Mouse (Mus musculus) spleen, adult 2 months (tissue): Measurements from ENCODE around the gene Olfr48.

Experiments
- CTCF ChIP-seq: fragments of 200-500 bp; IDR thresholded peaks from 2 replicates; pipeline ENCODE4 v1.5.1; 2011; ENCODE audit warnings: mild to moderate bottlenecking, inconsistent platforms; ENCODE audit not compliant: insufficient read depth, insufficient read length, insufficient replicate concordance; ENCODE audit errors: extremely low read depth
- POLR2A ChIP-seq: fragments of 200-500 bp; IDR thresholded peaks from 2 replicates; pipeline ENCODE4 v1.6.1; 2011; ENCODE audit warnings: low read depth, low read length, inconsistent platforms

DNA sequence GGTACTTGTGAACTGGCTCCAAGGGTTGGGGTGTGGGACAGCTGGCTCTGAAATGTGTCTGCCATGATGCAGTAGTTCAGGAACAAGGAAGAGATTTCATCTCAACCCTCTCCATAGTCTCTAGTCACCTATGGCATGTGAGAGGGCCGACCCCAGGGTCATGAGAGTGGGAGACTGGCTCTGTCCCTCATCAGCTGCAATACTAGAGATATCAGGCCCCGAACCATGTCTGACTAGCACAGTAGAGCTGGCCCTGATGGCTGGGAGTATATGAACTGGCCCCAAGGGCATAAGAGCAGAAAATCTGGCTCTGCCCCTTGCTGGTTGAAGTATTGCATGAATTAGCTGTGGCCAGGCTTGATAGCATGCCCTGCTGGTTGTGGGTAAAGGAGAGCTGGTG, 37.3 kb downstream of the Olfr48 start:
- TF ChIP-seq POLR2A (no peak), CTCF (no peak)
